Mouse (Mus musculus): Measurements from ENCODE around the gene Fam129a.

The Fam129a gene

DNA sequence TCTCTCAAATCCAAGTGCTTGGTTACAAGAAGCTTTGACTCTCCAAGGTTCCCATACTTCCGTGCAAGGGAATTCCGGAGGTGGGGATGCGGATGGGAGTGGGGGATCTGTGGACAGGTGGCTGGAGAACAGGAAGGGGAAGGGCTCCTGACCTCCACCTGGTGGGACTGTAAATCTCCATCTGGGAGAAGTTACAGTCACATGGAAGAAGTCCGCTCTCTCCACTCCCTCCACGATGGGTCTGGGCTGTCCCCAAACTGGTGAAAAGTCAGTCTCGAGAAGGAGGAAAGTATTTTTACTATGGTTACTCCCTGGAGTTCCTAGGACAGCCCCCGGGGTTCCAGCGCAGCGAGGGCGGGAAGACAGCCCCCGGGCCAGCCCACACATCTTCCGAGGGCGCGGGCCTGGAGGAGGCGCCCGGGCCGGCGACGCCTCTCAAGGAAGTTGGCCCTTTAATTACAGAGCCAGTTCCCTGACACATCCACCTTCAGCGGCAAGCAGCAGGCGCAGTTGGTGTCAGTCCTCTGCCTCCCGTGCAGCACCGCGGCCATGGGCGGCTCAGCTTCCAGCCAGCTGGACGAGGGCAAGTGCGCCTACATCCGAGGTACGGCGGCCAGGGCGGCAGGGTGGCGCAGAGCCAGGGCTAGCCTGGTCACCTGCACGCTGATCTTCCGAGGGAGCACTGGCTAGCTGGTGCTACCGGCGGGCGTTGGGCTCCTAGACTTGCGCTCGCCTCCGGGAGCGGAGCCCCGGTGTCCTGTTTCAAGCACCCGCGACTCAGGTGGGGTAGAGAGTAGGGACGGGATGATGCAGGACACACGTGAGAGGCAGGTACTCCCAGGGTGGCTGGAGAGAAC, at the start of gene Fam129a:
Gene Fam129a, plus strand, starts transcription at position 206 of the 857 bp plus-strand sequence.
- peak; percentile 70 for DNase-seq (ENCODE audit: low spot score)

DNA sequence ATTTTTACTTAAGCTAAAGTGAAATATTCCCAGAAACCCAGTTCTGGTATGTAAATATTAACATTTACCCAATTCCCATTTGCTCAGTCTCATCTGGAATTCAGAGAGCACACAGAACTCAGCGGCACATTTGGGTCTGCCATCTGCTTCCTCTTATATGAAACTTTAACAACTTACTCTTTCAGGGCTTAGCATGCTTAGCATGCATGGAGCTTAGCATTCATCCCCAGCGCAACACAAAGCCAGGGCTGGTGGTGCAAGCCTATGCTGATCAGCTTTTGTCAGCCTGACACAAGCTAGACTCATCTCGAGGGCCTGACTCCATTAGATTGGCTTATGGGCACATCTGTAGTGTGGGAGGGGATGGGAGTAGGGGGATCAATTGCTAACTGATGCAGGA, 44.3 kb upstream of the Fam129a start:
- DNase-seq (ENCODE audit: low spot score), result no peak

DNA sequence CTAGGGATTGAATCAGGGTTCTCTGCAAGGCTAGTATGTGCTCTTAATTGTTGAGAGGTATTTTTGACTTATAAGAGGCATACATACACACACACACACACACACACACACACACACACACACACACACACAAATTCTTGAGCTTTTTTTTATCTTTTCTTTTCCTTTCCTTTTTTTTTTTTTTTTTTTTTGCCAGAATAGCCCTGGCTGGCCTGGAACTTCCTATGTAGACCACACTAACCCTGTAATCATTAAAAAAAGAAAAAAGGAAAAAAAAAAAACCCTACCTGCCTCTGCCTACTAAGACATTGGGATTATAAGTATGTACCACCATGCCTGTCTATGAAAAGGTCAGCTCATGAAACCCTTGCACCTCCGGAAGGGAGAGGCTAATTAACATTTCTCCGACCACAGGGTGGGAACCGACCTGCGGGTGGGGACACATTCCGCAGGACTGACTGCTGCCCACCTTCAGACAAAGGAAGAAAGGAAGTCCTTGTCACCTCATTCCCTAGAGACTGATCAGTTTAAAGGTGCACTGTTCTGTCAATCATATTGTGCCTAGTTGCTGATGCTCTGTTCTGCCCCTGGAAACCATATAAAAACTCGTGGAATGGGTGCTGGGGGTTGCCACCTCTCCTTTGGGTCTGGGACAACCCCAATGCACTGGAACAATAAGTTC, 27.0 kb upstream of the Fam129a start:
- no peak for DNase-seq (ENCODE audit: low spot score)

DNA sequence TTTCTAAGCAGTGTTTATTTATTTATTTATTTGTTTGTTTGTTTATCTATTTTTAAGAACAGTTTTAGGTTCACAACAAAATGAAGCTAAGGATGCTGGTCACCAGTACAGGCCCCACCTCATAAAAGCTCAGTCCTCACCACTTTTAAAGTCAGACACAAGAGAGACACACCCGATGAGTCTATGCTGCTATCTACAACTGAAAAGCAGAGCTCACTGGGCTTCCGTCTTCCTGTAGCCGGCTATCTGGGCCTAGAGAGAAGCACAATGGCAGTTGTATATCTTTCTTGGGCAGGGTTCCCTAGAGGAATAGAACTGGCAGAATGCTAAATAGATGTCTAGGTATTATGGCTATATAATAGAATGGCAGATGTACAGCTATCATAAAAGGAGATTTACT, 26.4 kb upstream of the Fam129a start:
- DNase-seq (ENCODE audit: low spot score), result no peak

DNA sequence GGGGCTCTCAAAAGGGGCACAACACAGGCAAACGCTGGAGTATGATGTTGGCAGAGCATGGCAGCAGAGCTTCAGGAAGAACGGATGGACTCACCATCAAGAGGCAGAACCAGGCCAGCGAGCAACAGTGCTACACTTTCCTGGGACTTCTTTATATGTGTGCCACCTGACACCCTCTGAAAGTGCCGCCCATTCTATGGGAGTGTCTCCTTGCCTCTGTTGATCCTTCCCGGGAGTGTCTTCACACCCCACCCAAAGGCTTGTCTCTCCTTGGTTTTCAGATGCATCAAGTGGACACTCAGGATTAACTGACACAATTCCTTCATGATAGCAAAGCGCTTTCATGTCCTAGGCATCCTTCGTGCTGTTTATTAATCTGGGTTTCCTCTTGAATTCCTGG, 25.4 kb upstream of the Fam129a start:
- no peak for DNase-seq (ENCODE audit: low spot score)

DNA sequence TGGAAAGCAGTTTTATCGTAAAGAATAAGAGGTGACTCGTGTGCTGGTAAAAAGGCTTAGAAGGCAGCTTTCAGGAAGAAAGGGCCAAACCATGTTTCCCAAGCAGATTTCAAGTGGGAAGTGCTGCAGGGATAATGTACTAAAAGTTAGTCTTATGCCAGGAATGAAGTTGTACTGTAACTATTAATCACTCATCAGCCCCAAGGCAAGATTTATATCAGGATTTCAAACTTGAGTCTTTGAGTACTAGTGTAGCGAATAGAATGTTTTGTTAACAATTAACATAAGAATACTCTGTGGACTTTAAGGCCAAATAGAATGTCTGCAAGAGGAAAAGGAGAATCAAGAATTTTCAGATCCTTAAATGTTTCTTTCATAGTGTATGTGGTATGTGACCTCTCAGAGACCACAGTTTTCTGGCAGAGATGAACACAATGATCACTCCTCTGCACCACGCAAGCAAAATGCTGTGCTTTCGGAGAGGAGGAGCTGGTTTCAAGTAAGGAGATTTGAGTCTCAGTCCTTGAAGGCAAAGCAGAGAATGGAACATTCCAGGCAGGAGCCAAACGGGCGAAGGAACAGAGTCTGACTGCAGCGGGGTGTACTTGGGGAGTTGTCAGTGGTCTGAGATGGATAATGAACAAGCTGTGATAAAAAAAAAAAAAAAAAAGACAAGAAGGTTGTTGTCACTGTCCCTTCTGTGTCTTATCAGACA, 21.9 kb upstream of the Fam129a start:
- DNase-seq (ENCODE audit: low spot score), result peak; percentile 47

DNA sequence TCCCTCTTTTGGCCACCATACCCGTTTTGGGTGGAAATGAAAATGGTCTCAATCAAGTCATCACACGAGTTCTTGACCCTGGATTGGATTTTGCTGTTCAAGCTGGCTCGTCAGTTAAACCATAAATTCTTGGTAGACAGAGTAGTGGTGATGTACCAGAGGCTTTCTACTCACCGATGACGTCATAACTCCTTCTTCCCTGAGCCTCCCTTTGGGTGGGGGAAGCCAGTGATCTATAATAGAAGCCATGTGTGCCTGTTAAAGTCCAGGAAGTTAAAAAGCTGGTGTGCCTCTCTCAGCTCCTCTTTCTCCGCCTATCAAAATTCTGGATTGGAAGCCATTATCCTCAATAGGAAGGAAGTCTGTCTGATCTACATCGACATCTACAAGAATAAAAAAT, 21.2 kb upstream of the Fam129a start:
- no peak for DNase-seq (ENCODE audit: low spot score)

DNA sequence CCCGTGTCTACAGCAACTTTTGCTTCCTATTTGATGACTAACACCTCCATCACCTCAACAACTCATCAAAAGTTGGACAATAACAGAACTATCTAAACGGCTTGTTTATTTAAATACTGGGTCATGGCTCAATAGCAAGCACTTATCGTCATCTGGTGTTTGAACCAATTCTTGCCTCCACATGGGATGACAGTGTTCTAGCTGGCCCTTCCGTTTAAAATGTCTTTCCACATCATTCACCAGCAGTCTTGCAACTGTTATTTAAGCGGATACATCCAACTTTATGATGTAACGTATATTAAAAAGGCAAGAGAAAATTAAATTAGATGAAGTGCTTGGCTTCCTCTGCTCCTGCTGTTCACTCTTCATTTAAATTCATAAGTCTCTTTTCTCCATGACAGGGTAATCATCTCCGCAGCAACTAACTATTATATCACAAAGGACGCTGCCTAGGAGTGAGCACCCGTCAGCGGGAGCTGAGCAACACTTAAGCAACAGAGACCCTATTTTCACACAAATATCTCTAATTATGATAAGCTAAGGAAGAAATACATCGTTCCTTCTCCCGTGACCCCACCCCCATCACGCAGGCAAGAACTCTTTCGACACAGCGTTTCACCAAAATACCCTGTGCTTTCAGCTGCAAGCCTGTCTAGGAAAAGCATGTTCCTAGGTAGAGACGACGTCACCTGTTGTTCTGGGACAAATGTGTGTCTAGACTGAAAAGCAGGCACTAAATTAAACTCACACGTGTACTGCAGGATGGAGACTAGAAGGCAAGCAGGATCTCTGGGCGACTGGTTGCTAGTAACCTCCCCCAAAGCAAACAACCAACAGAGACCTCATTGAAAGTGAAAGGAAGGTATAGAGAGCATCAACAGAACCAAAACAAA, 20.2 kb upstream of the Fam129a start:
- DNase-seq (ENCODE audit: low spot score), result no peak

DNA sequence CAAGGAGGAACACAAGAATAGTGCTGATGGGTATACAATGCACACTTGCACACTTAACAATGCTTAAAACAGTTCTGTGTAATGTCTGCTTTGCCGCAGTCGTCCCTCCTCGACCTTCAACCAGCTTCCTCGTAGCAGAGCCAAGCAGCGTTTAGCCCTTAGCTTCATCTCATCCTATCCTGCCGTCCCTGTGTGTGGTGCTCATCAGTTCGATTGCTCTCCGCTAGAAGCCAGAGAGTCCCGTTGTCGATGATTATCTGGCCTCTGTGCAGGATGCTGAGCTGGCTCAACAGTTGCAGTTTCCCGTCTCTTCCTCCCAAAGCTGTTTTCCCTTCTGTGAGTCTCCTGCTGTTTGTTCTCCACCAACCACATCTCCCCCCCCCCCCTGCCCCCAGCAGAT, 10.4 kb upstream of the Fam129a start:
- DNase-seq (ENCODE audit: low spot score), result no peak

DNA sequence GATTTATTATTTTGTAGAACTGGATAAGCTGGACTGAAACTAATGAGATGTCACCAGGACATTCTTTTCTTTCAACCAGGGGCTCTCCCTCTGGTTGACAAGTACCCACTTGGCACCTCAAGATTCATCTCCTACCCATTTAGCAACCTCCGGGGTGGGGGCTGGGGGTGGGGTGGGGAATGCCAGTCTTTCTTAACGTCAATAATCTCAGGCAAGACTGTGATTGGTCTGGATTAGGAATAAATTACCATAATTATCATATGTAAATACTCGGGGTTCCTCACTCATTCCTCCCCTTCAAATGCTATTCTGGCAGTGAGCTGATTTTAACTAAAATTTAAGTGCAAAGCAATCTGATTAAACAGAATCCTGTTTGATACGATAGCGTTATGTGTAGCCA, 7.6 kb upstream of the Fam129a start:
- DNase-seq (ENCODE audit: low spot score), result no peak

DNA sequence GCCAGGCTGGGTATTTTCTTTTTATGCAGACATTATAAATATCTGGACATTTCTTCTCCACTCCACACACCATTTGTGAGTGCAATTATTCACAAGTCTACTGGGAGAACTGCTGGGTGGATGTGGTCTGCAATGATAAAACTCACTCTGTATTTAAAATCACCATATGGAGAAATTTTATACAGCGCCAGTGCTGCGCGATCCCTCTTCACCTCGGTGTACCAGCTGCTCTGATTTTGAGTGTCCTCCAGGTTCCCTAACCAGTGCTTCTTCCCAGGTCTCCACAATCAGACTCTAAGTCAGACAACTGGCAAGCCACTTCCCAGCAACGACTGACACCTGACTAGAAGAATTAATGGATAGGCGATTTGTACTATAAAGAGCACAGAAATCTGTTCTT, 7.1 kb upstream of the Fam129a start:
- no peak for DNase-seq (ENCODE audit: low spot score)

DNA sequence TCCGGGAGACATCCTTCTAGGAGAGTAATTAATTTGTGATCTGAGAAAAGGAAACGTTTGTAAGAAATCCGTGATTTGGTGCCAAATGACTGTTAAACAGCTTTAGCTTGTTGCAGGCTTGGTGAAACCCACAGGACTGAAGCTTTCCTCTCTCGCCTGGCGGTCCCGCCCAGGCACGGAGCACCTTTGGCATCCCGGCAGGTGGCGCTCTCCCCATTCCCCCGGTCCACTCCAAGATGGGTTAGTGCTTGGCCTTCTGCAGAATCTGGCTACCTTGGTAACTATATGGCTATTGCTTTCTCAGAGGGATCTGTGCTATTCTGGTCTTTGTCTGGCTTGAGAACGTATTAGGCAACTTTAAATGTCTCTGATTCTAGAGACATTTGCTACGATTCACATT, 6.6 kb upstream of the Fam129a start:
- DNase-seq (ENCODE audit: low spot score), result peak; percentile 77

DNA sequence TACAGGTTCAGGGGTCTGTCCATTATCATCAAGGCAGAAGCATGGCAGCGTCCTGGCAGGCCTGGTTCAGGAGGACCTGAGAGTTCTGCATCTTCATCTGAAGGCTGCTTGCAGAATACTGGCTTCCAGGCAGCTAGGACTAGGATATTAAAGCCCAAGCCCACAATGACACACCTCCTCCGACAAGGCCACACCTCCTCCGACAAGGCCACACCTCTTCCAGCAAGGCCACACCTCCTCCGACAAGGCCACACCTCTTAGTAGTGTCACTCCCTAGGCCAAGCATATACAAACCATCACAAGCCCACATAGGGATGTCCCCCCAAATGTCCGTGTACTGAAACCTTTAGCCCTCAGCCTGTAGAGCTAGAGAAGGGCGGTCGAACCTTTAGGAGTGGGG, 2.3 kb upstream of the Fam129a start:
- DNase-seq (ENCODE audit: low spot score), result no peak

DNA sequence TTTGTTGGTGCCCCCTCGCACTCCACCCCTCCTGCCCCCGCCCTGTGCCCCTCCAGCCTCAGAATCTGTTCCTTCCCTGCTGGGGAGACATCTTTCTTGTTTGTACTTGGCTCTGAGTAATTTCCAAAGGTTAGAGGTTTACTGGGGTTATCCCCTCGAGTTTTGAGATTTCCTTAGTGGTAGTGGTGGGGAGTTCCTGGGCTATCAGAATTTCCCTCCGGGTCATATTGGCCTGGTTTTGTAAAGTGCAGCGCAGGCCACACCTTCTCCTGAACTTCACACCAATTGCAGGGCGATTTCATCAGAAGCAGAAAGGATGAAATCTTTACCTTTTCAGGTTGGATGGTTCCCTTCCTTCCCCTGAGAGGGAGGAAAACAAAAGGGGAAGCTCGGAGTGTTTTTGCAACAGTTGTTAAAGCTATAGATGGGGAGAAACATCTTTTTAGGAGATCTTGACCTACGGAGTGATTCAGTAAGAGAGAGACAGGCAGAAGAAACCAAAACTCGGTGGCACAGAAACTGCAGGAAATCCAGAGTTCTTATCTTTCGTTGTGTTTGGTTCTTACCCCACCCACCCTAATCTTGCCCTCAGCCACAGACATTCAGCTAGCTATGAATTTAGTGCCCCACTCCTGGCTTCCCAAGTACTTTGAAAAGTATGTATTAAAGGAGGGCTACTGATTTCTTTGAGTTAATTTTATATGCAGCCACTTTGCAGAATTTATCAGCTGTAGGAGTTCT, 1.0 kb downstream of the Fam129a start:
- no peak for DNase-seq (ENCODE audit: low spot score)

DNA sequence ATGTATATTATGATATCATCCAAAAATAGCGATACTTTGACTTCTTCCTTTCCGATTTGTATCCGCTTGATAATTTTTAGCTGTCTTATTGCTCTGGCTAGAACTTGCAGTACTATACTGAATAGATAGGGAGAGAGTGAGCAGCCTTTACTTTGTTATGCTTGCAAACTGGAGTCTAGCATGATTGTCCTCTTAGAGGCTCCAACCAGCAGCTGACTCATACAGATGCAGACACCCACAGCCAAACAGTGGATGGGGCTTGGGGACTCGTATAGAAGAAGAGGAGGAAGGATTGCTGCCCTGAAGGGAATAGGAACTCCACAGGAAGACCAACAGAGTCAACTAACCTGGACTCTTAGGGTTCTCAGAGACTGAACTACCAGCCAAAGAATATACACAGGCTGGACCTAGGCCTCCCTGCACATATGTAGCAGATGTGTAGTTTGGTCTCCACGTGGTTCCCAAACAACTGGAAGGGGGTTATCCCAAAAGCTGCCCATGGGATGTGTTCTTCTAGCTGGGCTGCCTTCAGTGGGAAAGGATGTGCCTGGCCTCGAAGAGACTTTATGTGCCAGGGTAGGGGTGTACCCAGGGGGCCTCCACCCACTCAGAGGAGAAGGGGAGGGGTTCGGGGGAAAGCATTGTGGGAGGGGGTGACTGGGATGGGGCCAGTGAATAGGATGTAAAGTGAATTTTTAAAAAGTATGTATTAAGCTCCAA, 1.8 kb downstream of the Fam129a start:
- no peak for DNase-seq (ENCODE audit: low spot score)

DNA sequence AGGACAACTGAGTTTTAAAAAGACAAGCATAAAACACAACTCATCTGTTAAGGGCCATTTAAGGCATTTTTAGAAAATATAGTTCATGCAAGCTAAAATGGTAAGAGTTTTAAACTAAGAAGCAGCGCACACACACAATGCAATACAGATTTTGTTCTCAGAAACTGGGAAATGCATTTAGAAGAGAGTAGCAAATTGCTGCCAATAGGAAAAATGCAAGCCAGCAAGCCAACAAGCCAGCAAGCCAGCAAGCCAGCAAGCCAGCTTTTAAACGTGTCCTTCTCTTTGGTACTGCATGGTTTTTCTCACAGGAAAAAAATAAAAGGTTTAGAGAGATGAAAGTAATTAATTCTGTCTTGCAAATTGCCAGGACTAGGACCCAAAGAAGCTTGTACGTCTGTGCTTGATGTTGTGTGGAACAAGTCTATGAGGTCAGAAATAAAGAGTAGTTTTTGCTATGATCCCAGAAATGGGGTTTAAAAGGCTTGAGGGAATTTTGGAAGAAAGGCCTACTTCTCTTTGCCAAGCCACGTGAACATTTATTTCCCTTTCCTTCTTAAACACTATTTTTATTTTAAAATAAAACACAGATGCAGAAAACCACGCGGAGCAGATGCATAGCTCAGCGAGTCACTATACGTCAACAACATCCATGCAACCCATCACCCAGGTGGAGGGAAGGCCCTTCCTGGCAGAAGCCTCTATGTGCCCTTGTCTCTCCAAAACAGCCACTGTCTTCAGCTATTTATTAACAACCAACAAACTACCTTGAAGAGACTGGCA, 9.4 kb downstream of the Fam129a start:
- no peak for DNase-seq (ENCODE audit: low spot score)

DNA sequence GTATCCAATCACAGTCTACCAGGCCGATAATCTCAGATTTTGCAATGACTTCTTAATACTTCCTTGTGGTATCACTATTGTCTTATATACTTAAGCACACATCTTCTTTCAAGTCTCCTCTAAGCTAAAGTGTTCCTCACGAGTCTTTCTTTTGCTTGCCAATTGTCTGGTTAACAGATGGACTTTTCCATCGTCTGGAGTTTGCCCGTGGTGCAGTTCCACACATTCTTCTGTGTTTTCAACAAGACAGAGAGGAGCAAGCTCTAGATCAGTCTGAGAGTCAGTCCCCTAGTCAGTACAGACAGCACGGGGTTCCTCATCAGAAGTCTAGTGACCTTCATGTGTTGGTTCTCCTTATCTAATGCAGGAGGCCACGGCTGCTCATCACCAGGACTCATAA, 10.5 kb downstream of the Fam129a start:
- no peak for DNase-seq (ENCODE audit: low spot score)

DNA sequence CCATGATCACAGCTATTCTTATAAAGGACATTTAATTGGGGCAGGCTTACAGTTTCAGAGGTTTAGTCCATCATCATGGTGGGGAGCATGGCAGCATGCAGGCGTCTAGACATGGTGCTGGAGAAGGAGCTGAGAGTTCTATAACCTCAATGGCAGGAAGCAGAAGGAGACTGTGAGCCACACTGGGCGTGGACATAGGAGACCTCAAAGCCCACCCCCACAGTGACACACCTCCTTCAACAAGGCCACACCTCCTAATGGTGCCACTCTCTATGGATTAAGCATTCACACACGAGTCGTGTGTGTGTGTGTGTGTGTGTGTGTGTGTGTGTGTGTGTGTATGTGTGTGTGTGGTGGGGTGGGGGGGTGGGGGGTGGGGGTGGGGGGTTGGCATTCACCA, 11.0 kb downstream of the Fam129a start:
- no peak for DNase-seq (ENCODE audit: low spot score)

DNA sequence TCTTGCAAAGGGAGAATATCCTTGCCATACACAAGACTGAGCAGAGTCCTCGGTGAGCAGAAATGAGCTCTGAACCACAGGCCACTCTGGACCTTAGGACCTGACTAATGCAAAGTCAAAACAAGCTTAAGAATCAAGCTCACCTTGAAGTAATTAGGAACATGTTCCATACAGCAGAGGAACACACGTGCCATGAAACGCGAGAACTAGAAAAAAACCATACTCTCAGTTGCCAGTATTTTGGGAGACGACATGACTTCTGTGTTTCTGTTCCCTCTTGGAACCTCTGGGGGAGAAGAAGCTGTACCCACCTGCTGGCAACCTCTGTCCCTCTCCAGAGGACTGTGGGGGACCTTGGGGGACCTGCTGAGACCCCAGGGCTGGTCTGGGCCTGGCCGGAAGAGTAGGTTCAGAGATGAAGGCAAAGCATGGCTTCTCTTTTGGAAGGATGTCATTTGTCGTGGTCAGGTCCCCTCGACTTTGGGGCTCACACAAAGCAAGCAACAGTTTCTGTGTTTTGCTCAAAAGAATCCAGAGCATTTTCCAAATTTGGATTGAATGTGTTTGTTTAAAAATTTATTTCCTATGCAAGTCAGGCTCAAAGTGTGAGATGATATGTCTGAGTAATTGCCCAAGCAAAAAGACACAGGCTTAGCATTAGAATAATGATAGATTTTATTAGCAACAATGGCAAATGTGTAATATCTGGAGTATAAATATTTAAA, 12.6 kb downstream of the Fam129a start:
- DNase-seq (ENCODE audit: low spot score), result no peak
